ENCODE assay signal across 22 mouse cellular contexts in the genomic region with DNA sequence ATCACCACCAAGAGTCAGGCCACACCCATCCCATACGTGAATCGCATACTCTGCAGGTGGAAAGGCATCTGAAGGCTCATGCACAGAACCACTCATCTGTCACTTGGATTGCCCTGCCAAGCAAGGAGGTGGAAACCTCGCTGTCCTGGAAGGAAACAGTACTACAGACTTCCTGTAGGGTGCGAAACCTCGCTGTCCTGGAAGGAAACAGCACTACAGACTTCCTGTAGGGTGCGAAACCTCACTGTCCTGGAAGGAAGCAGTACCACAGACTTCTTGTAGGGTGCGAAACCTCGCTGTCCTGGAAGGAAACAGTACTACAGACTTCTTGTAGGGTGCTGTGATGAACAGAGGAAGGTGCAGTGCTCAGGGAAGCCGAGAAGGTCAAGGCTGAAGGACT. TPM values are rescaled to one million over a fixed set of nuclear protein-coding genes. Genes with fewer than 3 reads are reported as not detected.
DNase-seq lines count a peak whose midpoint lies in the region; ATAC-seq and TF ChIP-seq lines count a peak whose summit lies in the region.
"Had no signal": no experiment of that assay in that cellular context is flagged by ENCODE, and none has a peak within 500 bp of the region (broad histone marks: within the 10 kb centered on the region; RNA-seq: fewer than 3 reads in every experiment).

No protein-coding gene starts in this region.

- TF ChIP-seq CTCF in hindbrain, postnatal 0 days (IDR thresholded peaks at IDR 0.05; ENCODE audit: low read depth): peak; percentile 25; the same call in 1 of the 2 replicates

- H3K27me3 ChIP-seq in hindbrain, postnatal 0 days (ENCODE audit: insufficient read depth, low read length): no peaks in the 10 kb centered on the region
- H3K27me3 ChIP-seq in hindbrain, embryonic 12.5 days: no peaks in the 10 kb centered on the region
- H3K27me3 ChIP-seq: forebrain, embryonic 13.5 days; hindbrain, embryonic 13.5 days; limb, embryonic 12.5 days; neural tube, embryonic 13.5 days; stomach, embryonic 15.5 days had no signal

- no peak overlapping the region for H3K27ac ChIP-seq in hindbrain, postnatal 0 days
- no peak overlapping the region for H3K27ac ChIP-seq in hindbrain, embryonic 12.5 days
- H3K27ac ChIP-seq: forebrain, embryonic 13.5 days; heart, adult 2 months; hindbrain, embryonic 13.5 days; left cerebral cortex, adult 2 months; limb, embryonic 12.5 days; macrophage; neural tube, embryonic 13.5 days; stomach, embryonic 15.5 days had no signal

- no peaks in the 10 kb centered on the region for H3K36me3 ChIP-seq in hindbrain, postnatal 0 days (ENCODE audit: insufficient read depth, low read length)
- no peaks in the 10 kb centered on the region for H3K36me3 ChIP-seq in hindbrain, embryonic 12.5 days
- H3K36me3 ChIP-seq: hindbrain, embryonic 13.5 days; limb, embryonic 12.5 days; neural tube, embryonic 13.5 days; stomach, embryonic 15.5 days had no signal

- 81% methylated on average over 9 of the region's 9 CpGs for WGBS in hindbrain, postnatal 0 days
- 79% methylated on average over 9 of the region's 9 CpGs for WGBS in hindbrain, embryonic 12.5 days

- H3K9ac ChIP-seq in hindbrain, postnatal 0 days (replicated peaks; ENCODE audit: low read length): no peak overlapping the region
- no peak overlapping the region for H3K9ac ChIP-seq in hindbrain, embryonic 12.5 days
- H3K9ac ChIP-seq: forebrain, embryonic 13.5 days; hindbrain, embryonic 13.5 days; limb, embryonic 12.5 days; neural tube, embryonic 13.5 days; stomach, embryonic 15.5 days had no signal

- no peak overlapping the region for H3K4me2 ChIP-seq in hindbrain, postnatal 0 days (ENCODE audit: low read depth, low read length)
- no peak overlapping the region for H3K4me2 ChIP-seq in hindbrain, embryonic 12.5 days (replicated peaks)
- H3K4me2 ChIP-seq: forebrain, embryonic 13.5 days; hindbrain, embryonic 13.5 days; limb, embryonic 12.5 days; neural tube, embryonic 13.5 days; stomach, embryonic 15.5 days had no signal

- no peak for ATAC-seq in hindbrain, postnatal 0 days
- ATAC-seq in hindbrain, embryonic 12.5 days (ENCODE audit: low FRiP score): no peak
- peak; percentile 80 for ATAC-seq in inflammation-experienced regulatory T-cells, adult 6 months
- ATAC-seq: forebrain, embryonic 13.5 days; midbrain, embryonic 16.5 days had no signal

- no peaks in the 10 kb centered on the region for H3K9me3 ChIP-seq in hindbrain, postnatal 0 days (ENCODE audit: low read length)
- H3K9me3 ChIP-seq in hindbrain, embryonic 12.5 days (replicated peaks): no peaks in the 10 kb centered on the region
- H3K9me3 ChIP-seq: forebrain, embryonic 13.5 days; hindbrain, embryonic 13.5 days; limb, embryonic 12.5 days; neural tube, embryonic 13.5 days; stomach, embryonic 15.5 days had no signal

- no peak for DNase-seq in hindbrain, postnatal 0 days (ENCODE audit: low spot score)
- DNase-seq in thymus, postnatal 4 days: peak; percentile 16
- no peak for DNase-seq in thymus, postnatal 14 days
- DNase-seq in gastrocnemius, adult 18-20 months (ENCODE audit: low spot score): no peak
- no peak for DNase-seq in adrenal gland, adult (ENCODE audit: inconsistent age in 2 of 2, low spot score in 1 of 2)
- no peak for DNase-seq in right cerebral cortex, postnatal 36 days (ENCODE audit: low spot score in 2 of 2)
- DNase-seq: cerebellum, adult 18-20 months; embryo, embryonic 11 days; heart, adult 2 months; kidney, adult 8-10 months; lung, adult 18-20 months; retina, postnatal 1 day had no signal

- H3K4me3 ChIP-seq in hindbrain, postnatal 0 days (ENCODE audit: low read length): no peak overlapping the region
- no peak overlapping the region for H3K4me3 ChIP-seq in hindbrain, embryonic 12.5 days
- H3K4me3 ChIP-seq: forebrain, embryonic 13.5 days; heart, adult 2 months; hindbrain, embryonic 13.5 days; left cerebral cortex, adult 2 months; limb, embryonic 12.5 days; neural tube, embryonic 13.5 days; stomach, embryonic 15.5 days had no signal

- H3K4me1 ChIP-seq in hindbrain, postnatal 0 days (ENCODE audit: insufficient read depth, low read length): no peaks in the 10 kb centered on the region
- no peaks in the 10 kb centered on the region for H3K4me1 ChIP-seq in hindbrain, embryonic 12.5 days
- H3K4me1 ChIP-seq: forebrain, embryonic 13.5 days; hindbrain, embryonic 13.5 days; limb, embryonic 12.5 days; neural tube, embryonic 13.5 days; stomach, embryonic 15.5 days had no signal

RNA-seq across cellular contexts. Expression of gene Sephs1, which starts 8.6 kb away (rescaled TPM):
- 70.4 and 75.6 TPM in 2 replicates for total RNA-seq in hindbrain, postnatal 0 days (2014; rRNA removed)
- 43.8 and 46.0 TPM in 2 replicates for polyA plus RNA-seq in hindbrain, postnatal 0 days (2015; fragmentation: Nextera tagmentation; extraction: Ambion mirVana)
- 109 and 111 TPM in 2 replicates for polyA plus RNA-seq in hindbrain, embryonic 12.5 days (2016; fragmentation: Nextera tagmentation; extraction: Ambion mirVana)
- 10 to 100 TPM; 21.2 to 42.3 (median 23.3) TPM for polyA plus RNA-seq in inflammation-experienced regulatory T-cells, adult 6 months (2017; shearing (Covaris generic))
- 10 to 100 TPM; 16.1 to 18.4 TPM for total RNA-seq in gastrocnemius, adult 18-20 months (2021)

RNA-seq across cellular contexts. Expression of gene Phyh, which starts 46.1 kb away (rescaled TPM):
- 74.6 and 78.4 TPM in 2 replicates for total RNA-seq in hindbrain, postnatal 0 days (2014; rRNA removed)
- 127 and 133 TPM in 2 replicates for polyA plus RNA-seq in hindbrain, postnatal 0 days (2015; fragmentation: Nextera tagmentation; extraction: Ambion mirVana)
- polyA plus RNA-seq in hindbrain, embryonic 12.5 days (2016; fragmentation: Nextera tagmentation; extraction: Ambion mirVana): 51.4 and 57.6 TPM in 2 replicates
- polyA plus RNA-seq in inflammation-experienced regulatory T-cells, adult 6 months (2017; shearing (Covaris generic)): 100 to 1,000 TPM in 1 of 3 experiments, 10 to 100 TPM in 2; 86.3 to 122 (median 97.5) TPM
- total RNA-seq in gastrocnemius, adult 18-20 months (2021): 100 to 1,000 TPM; 201 to 213 TPM
